Mouse (Mus musculus) liver, adult 2 months (tissue): ENCODE results near the gene Ctdnep1.

Experiments used
- CTCF ChIP-seq: fragments of 200-500 bp; IDR thresholded peaks from 2 replicates; pipeline ENCODE4 v1.5.1; 2011; ENCODE audit warnings: low read depth, low read length, control low read depth
- POLR2A ChIP-seq: fragments of 200-500 bp; IDR thresholded peaks from 2 replicates; pipeline ENCODE4 v1.6.1; 2011; ENCODE audit warnings: low read length, control low read depth; ENCODE audit not compliant: insufficient read depth; ENCODE audit errors: extremely low read depth

GRCm38 (mm10) chr11:69936714-69937347, 44.1 kb upstream of the Ctdnep1 start:
- TF ChIP-seq POLR2A (no peak), CTCF (no peak)
